Mouse (Mus musculus) limb, embryonic 15.5 days (tissue): ENCODE measurements around the gene Rhobtb1. TPM values are rescaled to one million over a fixed set of nuclear protein-coding genes. Genes with fewer than 3 reads are reported as not detected.

Source experiments
- ATAC-seq: fragments of 200-750 bp; cut with Nextera tagmentation; 2 replicates; pipeline ENCODE4 v1.8.0; 2017; ENCODE audit warnings: low read depth, moderate TSS enrichment; ENCODE audit not compliant: insufficient number of reproducible peaks, low FRiP score, low TSS enrichment
- H3K27ac ChIP-seq: fragments of 300-500 bp; sonication (generic); 2 replicates; pipeline ENCODE4 v1.5.1; 2015; ENCODE audit warnings: moderate library complexity, mild to moderate bottlenecking, inconsistent platforms
- H3K27me3 ChIP-seq: fragments of 300-500 bp; sonication (generic); 2 replicates; pipeline ENCODE4 v1.6.1; 2015; ENCODE audit warnings: inconsistent platforms
- H3K36me3 ChIP-seq: fragments of 300-500 bp; sonication (generic); 2 replicates; pipeline ENCODE4 v1.6.1; 2015; ENCODE audit warnings: inconsistent platforms
- H3K4me1 ChIP-seq: fragments of 300-500 bp; sonication (generic); 2 replicates; pipeline ENCODE4 v1.6.1; 2015; ENCODE audit warnings: inconsistent platforms
- H3K4me2 ChIP-seq: fragments of 300-500 bp; sonication (generic); 2 replicates; pipeline ENCODE4 v1.6.1; 2015; ENCODE audit warnings: mild to moderate bottlenecking, inconsistent platforms
- H3K4me3 ChIP-seq: fragments of 300-500 bp; sonication (generic); 2 replicates; pipeline ENCODE4 v1.5.1; 2015; ENCODE audit warnings: mild to moderate bottlenecking, inconsistent platforms
- H3K9ac ChIP-seq: fragments of 300-500 bp; sonication (generic); 2 replicates; pipeline ENCODE4 v1.6.1; 2015; ENCODE audit warnings: inconsistent platforms
- H3K9me3 ChIP-seq: fragments of 300-500 bp; sonication (generic); 2 replicates; pipeline ENCODE4 v1.6.1; 2016; ENCODE audit warnings: inconsistent platforms
- WGBS: fragments of 180-500 bp; shearing (Covaris S2); methylation state at CpG from one replicate; pipeline ENCODE4 v1.1.7; 2015; 5-methylcytosine and 5-hydroxymethylcytosine counted together
- polyA plus RNA-seq: library from polyadenylated mRNA; unstranded; fragments of >200 nt; fragmentation: Nextera tagmentation; extraction: Ambion mirVana; gene quantifications from 2 replicates; pipeline ENCODE4 v1.2.1, GENCODE M21; 2015

The Rhobtb1 gene
- polyA plus RNA-seq, 1 experiment from 2014 or later, result 27.0 TPM

GRCm38 (mm10) chr10:69165847-69166246, 14.6 kb downstream of the Rhobtb1 start:
- Histone ChIP-seq H3K4me1 (no peaks in the 10 kb centered on the region), H3K27me3 (no peaks in the 10 kb centered on the region), H3K9ac (no peak overlapping the region), H3K4me3 (no peak overlapping the region), H3K36me3 (no peaks in the 10 kb centered on the region), H3K9me3 (no peaks in the 10 kb centered on the region; the same call in 1 of the 2 replicates), H3K4me2 (no peak overlapping the region), H3K27ac (no peak overlapping the region)
- ATAC-seq, result no peak
- WGBS, result 61% methylated on average over 3 of the region's 3 CpGs

GRCm38 (mm10) chr10:69166514-69166913, 15.3 kb downstream of the Rhobtb1 start:
- Histone ChIP-seq H3K36me3 (no peaks in the 10 kb centered on the region), H3K9ac (no peak overlapping the region), H3K27me3 (no peaks in the 10 kb centered on the region), H3K27ac (no peak overlapping the region), H3K4me3 (no peak overlapping the region), H3K4me2 (no peak overlapping the region), H3K9me3 (no peaks in the 10 kb centered on the region; the same call in 1 of the 2 replicates), H3K4me1 (no peaks in the 10 kb centered on the region)
- 78% methylated on average over 12 of the region's 12 CpGs for WGBS
- ATAC-seq, result no peak

DNA sequence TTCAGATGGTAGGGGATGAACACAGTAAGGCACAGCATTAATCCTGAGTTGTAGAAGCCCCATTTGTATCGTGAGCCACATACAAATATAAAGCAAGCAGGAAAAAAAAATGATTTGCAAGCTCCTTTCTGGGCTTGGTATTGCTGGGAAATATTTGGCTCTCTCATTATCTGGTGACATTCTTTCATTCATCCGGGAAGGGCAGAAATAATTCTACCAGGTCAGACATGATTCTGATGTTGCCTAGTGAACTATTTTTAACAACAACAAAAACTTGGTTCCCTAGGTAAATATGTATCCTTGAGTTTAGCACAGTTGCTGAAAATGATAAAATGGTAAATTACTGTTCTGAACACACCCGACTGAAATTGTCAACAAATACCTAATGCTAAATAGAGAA, 21.2 kb downstream of the Rhobtb1 start:
- no peak overlapping the region for H3K4me3 ChIP-seq
- 72% methylated on average over 3 of the region's 3 CpGs for WGBS
- no peaks in the 10 kb centered on the region for H3K36me3 ChIP-seq
- no peaks in the 10 kb centered on the region for H3K9me3 ChIP-seq
- ATAC-seq, result no peak
- H3K4me2 ChIP-seq, result no peak overlapping the region
- no peak overlapping the region for H3K27ac ChIP-seq
- no peaks in the 10 kb centered on the region for H3K4me1 ChIP-seq
- no peaks in the 10 kb centered on the region for H3K27me3 ChIP-seq
- H3K9ac ChIP-seq, result no peak overlapping the region

DNA sequence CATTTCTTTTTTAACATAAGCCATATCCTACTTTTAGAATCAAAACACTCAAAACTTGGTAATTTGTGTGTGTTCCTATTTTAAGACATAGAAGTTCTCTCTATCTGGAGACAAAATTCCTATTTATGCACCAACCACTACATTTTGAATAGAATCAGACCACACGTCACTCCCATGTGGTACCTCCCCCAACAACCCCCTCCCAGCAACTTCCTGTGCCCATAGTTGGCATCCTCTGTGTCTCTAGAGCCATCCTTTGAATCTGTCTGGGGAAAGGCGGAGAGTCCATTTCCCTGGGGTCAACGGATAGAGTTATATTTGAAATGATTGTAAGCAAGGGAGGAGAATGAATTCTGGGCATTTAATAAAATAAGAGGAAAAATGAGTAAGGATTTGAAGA, 24.9 kb downstream of the Rhobtb1 start:
- H3K9ac ChIP-seq, result no peak overlapping the region
- 76% methylated on average over 3 of the region's 3 CpGs for whole genome bisulfite sequencing
- no peaks in the 10 kb centered on the region for H3K4me1 ChIP-seq
- H3K27me3 ChIP-seq, result no peaks in the 10 kb centered on the region
- no peak overlapping the region for H3K27ac ChIP-seq
- H3K4me2 ChIP-seq, result no peak overlapping the region
- no peaks in the 10 kb centered on the region for H3K36me3 ChIP-seq
- no peaks in the 10 kb centered on the region for H3K9me3 ChIP-seq
- H3K4me3 ChIP-seq, result no peak overlapping the region
- ATAC-seq, result no peak

DNA sequence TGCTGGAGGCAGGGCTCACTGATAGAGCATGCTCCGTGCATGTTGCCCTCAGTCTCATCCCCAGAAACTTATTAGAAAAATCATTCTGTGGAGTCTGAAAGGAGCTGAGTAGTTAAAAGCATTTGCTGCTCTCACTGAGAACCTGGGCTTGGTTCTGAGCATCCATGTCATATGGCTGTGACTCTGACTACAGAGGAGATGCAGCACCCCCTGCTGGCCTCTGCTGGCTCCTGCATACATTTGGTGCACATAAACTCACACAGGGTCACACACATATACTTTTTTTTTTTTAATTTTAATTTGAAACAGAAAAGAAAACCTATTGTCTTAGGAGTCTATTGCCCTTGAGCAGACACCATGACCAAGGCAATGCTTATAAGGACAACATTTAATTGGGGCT, 28.1 kb downstream of the Rhobtb1 start:
- WGBS, result 91% methylated on average over 1 of the region's 1 CpGs
- Histone ChIP-seq H3K9me3 (no peaks in the 10 kb centered on the region), H3K27ac (no peak overlapping the region), H3K4me3 (no peak overlapping the region), H3K9ac (no peak overlapping the region), H3K4me2 (no peak overlapping the region), H3K4me1 (no peaks in the 10 kb centered on the region), H3K27me3 (no peaks in the 10 kb centered on the region), H3K36me3 (no peaks in the 10 kb centered on the region)
- no peak for ATAC-seq

DNA sequence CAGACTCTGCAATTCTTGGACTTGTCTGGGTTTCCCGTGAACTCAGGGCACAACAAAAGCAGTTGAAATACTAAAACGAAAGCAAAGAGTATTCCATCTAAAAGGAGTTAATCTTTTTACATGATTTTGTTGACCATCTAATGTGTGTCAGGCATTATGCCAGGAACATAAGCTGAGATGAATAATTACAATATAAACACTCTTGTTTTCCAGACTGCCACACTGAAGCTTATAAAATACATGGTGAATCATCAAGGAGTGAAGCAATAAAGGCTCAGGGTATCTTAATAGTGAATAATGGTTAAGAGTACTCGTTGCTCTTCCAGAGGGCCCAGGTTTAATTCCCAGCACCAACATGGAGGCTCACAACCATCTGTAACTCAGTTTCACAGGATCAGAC, 29.8 kb downstream of the Rhobtb1 start:
- no peak for ATAC-seq
- Histone ChIP-seq H3K9ac (no peak overlapping the region), H3K9me3 (no peaks in the 10 kb centered on the region), H3K27me3 (no peaks in the 10 kb centered on the region), H3K4me2 (no peak overlapping the region), H3K27ac (no peak overlapping the region), H3K36me3 (no peaks in the 10 kb centered on the region), H3K4me3 (no peak overlapping the region), H3K4me1 (peaks cover 8% of the 10 kb centered on the region)
- 52% methylated on average over 3 of the region's 3 CpGs for WGBS

GRCm38 (mm10) chr10:69184903-69185302, 33.7 kb downstream of the Rhobtb1 start:
- WGBS, result 92% methylated on average over 4 of the region's 4 CpGs
- peak overlapping the region; percentile 92 for H3K27ac ChIP-seq
- no peaks in the 10 kb centered on the region for H3K9me3 ChIP-seq
- H3K9ac ChIP-seq, result no peak overlapping the region
- H3K36me3 ChIP-seq, result no peaks in the 10 kb centered on the region
- ATAC-seq, result 0 out of 2 replicates have a peak, but pooled peaks have one; percentile 53
- H3K4me2 ChIP-seq, result no peak overlapping the region
- peaks cover 13% of the 10 kb centered on the region for H3K4me1 ChIP-seq
- H3K4me3 ChIP-seq, result no peak overlapping the region
- no peaks in the 10 kb centered on the region for H3K27me3 ChIP-seq

DNA sequence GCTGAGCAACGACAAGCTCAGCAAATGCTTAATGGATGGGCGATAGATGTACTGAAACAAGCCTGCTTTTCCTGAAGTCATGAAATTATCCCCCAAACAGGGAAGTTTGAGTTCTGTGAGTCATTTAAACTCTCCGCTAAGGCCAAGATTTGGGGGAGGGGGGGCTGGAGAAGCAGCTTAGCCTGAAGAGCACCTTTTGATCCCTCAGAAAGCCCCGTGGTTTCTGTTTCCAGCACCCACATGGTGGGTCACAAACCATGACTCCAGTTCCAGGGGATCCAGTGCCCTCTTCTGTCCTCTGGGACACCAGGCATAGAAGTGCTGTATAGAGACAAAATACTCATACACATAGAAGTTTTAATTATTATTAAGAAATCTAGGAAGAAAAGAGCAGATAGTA, 34.2 kb downstream of the Rhobtb1 start:
- Histone ChIP-seq H3K4me3 (0 out of 2 replicates have a peak overlapping the region, but pooled peaks have one; percentile 39), H3K4me2 (peak overlapping the region; percentile 37), H3K27ac (peak overlapping the region; percentile 92), H3K27me3 (no peaks in the 10 kb centered on the region), H3K4me1 (peaks cover 13% of the 10 kb centered on the region), H3K9me3 (no peaks in the 10 kb centered on the region), H3K36me3 (no peaks in the 10 kb centered on the region), H3K9ac (no peak overlapping the region)
- no peak for ATAC-seq
- 45% methylated on average over 4 of the region's 4 CpGs for WGBS

DNA sequence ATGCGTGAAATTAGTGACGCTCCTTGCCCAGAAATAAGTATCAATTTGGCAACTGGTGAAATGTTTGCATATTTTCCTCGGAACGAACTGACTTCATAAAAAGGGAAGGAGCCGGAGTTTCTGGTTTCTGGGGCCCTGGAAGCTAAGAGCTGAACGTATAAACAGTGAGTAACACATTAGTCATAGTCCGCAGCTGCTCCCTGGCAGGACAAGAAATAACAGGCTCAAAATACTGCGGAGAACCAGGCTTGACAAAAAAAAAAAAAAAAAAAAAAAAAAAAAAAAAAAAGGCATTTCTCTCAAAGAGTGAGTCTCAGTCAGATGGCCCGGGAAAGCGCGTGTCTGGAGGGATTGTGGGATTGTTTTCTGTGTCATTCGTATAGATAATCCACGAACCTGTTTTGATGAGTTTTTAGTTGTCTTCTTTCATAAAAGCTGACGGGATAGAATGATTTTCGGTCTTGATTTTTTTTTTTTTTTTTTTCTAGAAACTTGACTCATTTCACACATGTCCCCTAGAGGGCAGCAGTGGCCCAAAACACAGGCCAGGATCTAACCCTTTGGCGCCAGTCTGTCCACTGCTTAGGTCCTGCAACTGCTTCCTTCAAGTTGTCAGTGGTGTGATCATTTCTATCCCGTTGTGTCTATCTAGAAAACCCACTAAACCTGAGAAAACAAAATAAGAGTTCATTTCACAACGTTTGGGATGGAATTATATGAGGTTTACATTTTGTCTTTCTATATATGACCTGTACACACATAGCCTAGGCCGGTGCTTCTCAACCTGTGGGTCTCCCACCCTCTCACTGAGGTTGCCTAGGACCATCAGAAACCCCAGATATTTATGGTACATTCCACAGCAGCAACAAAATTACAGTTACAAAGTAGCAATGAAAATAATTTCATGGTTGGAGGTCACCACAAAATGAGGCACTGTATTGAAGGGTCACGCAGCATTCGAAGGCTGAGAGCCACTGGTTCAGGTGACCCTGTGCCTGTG, 35.0 kb downstream of the Rhobtb1 start:
- no peaks in the 10 kb centered on the region for H3K9me3 ChIP-seq
- peaks cover 13% of the 10 kb centered on the region for H3K4me1 ChIP-seq
- no peaks in the 10 kb centered on the region for H3K27me3 ChIP-seq
- ATAC-seq, result peak; percentile 81
- no peaks in the 10 kb centered on the region for H3K36me3 ChIP-seq
- 14% methylated on average over 21 of the region's 21 CpGs for WGBS
- H3K4me3 ChIP-seq, result peak overlapping the region; percentile 39
- no peak overlapping the region for H3K9ac ChIP-seq
- peak overlapping the region; percentile 92 for H3K27ac ChIP-seq
- peak overlapping the region; percentile 37 for H3K4me2 ChIP-seq

GRCm38 (mm10) chr10:69187773-69188443, 36.7 kb downstream of the Rhobtb1 start:
- Histone ChIP-seq H3K27me3 (no peaks in the 10 kb centered on the region), H3K4me1 (peaks cover 13% of the 10 kb centered on the region), H3K9ac (no peak overlapping the region), H3K4me3 (no peak overlapping the region), H3K9me3 (no peaks in the 10 kb centered on the region), H3K27ac (no peak overlapping the region), H3K4me2 (no peak overlapping the region), H3K36me3 (no peaks in the 10 kb centered on the region)
- WGBS, result 74% methylated on average over 9 of the region's 9 CpGs
- no peak for ATAC-seq

- 73% methylated on average over 10 of the region's 10 CpGs for WGBS
- Histone ChIP-seq H3K4me3 (no peak overlapping the region), H3K27me3 (no peaks in the 10 kb centered on the region), H3K27ac (no peak overlapping the region), H3K4me2 (no peak overlapping the region), H3K4me1 (peaks cover 5% of the 10 kb centered on the region; the same call in 1 of the 2 replicates), H3K36me3 (no peaks in the 10 kb centered on the region), H3K9ac (no peak overlapping the region), H3K9me3 (no peaks in the 10 kb centered on the region)
- ATAC-seq, result no peak
Observed at GRCm38 (mm10) chr10:69190434-69191160, 39.4 kb downstream of the Rhobtb1 start.
